Mouse (Mus musculus) right cerebral cortex, postnatal 4 days (tissue): ENCODE measurements around the gene Slc44a2.
"Not testable (repeated sequence)": the region's sequence is repeated elsewhere in the genome, so short reads cannot be mapped to it uniquely, and the experiment has no call there.

ENCODE experiments used
- DNase-seq: peaks from one replicate; pipeline ENCODE4 v3.0.0-alpha.2; 2022

The Slc44a2 gene

GRCm38 (mm10) chr9:21320619-21321512 lies at the start of gene Slc44a2:
Gene Slc44a2 (plus strand): TSS chr9:21320698.
- DNase-seq: peak; percentile 72

- no peak for DNase-seq
These were observed 48.1 kb upstream of the Slc44a2 start for GRCm38 (mm10) chr9:21272391-21272790.

- no peak for DNase-seq
These were observed 47.4 kb upstream of the Slc44a2 start for GRCm38 (mm10) chr9:21273094-21273493.

- no peak for DNase-seq
These were observed 46.8 kb upstream of the Slc44a2 start for GRCm38 (mm10) chr9:21273520-21274228.

GRCm38 (mm10) chr9:21274336-21274735 lies 46.2 kb upstream of the Slc44a2 start:
- no peak for DNase-seq

GRCm38 (mm10) chr9:21275013-21275710 lies 45.3 kb upstream of the Slc44a2 start:
- DNase-seq: no peak

GRCm38 (mm10) chr9:21275727-21276126 lies 44.8 kb upstream of the Slc44a2 start:
- no peak for DNase-seq

GRCm38 (mm10) chr9:21276307-21276706 lies 44.2 kb upstream of the Slc44a2 start:
- no peak for DNase-seq

GRCm38 (mm10) chr9:21277776-21278175 lies 42.7 kb upstream of the Slc44a2 start:
- DNase-seq: no peak

- DNase-seq: no peak
These were observed 36.9 kb upstream of the Slc44a2 start for GRCm38 (mm10) chr9:21283591-21283990.

GRCm38 (mm10) chr9:21283994-21284393 lies 36.5 kb upstream of the Slc44a2 start:
- DNase-seq: no peak

GRCm38 (mm10) chr9:21286753-21287152 lies 33.7 kb upstream of the Slc44a2 start:
- DNase-seq: no peak

- peak; percentile 94 for DNase-seq
These were observed 32.7 kb upstream of the Slc44a2 start, which contains the start of gene Kri1 for GRCm38 (mm10) chr9:21287571-21288402. Gene Kri1 (minus strand): TSS chr9:21287969.

- no peak for DNase-seq
These were observed 31.8 kb upstream of the Slc44a2 start for GRCm38 (mm10) chr9:21288404-21289336.

- no peak for DNase-seq
These were observed 31.2 kb upstream of the Slc44a2 start for GRCm38 (mm10) chr9:21289337-21289671.

GRCm38 (mm10) chr9:21290589-21290988 lies 29.9 kb upstream of the Slc44a2 start:
- peak; percentile 51 for DNase-seq

GRCm38 (mm10) chr9:21291022-21291787 lies 29.3 kb upstream of the Slc44a2 start, which contains the start of gene Cdkn2d:
Gene Cdkn2d (minus strand): TSS chr9:21291407.
- peak; percentile 97 for DNase-seq

GRCm38 (mm10) chr9:21291868-21292267 lies 28.6 kb upstream of the Slc44a2 start:
- not testable (repeated sequence) for DNase-seq

GRCm38 (mm10) chr9:21292271-21292670 lies 28.2 kb upstream of the Slc44a2 start:
- no peak for DNase-seq

- no peak for DNase-seq
These were observed 21.5 kb upstream of the Slc44a2 start for GRCm38 (mm10) chr9:21299014-21299413.
